Mouse (Mus musculus) stomach, embryonic 14.5 days (tissue): ENCODE measurements around the gene Tagln2. TPM values are rescaled to one million over a fixed set of nuclear protein-coding genes. Genes with fewer than 3 reads are reported as not detected.

Experiments used
- ATAC-seq: fragments of 200-750 bp; cut with Nextera tagmentation; 2 replicates; pipeline ENCODE4 v1.8.0; 2017; ENCODE audit warnings: low read depth, moderate TSS enrichment; ENCODE audit not compliant: insufficient number of reproducible peaks, insufficient read depth, low FRiP score
- H3K27ac ChIP-seq: fragments of 300-500 bp; sonication (generic); 2 replicates; pipeline ENCODE4 v1.5.1; 2014; ENCODE audit warnings: mild to moderate bottlenecking, low read length, moderate library complexity, mixed read lengths
- H3K27me3 ChIP-seq: fragments of 300-500 bp; sonication (generic); 2 replicates; pipeline ENCODE4 v1.6.1; 2014; ENCODE audit warnings: low read length, control low read depth, mixed read lengths; ENCODE audit not compliant: control insufficient read depth, insufficient read depth
- H3K36me3 ChIP-seq: fragments of 300-500 bp; sonication (generic); 2 replicates; pipeline ENCODE4 v1.6.1; 2014; ENCODE audit warnings: mild to moderate bottlenecking, control low read depth, low read length, moderate library complexity, mixed read lengths; ENCODE audit not compliant: control insufficient read depth, insufficient read depth
- H3K4me1 ChIP-seq: fragments of 300-500 bp; sonication (generic); 2 replicates; pipeline ENCODE4 v1.6.1; 2014; ENCODE audit warnings: low read length, control low read depth, mixed read lengths; ENCODE audit not compliant: control insufficient read depth, insufficient read depth
- H3K4me2 ChIP-seq: fragments of 300-500 bp; sonication (generic); replicated peaks from 2 replicates; pipeline ENCODE4 v1.6.1; 2014; ENCODE audit warnings: low read depth, low read length, control low read depth
- H3K4me3 ChIP-seq: fragments of 300-500 bp; sonication (generic); 2 replicates; pipeline ENCODE4 v1.5.1; 2014; ENCODE audit warnings: low read depth, low read length, control low read depth
- H3K9ac ChIP-seq: fragments of 300-500 bp; sonication (generic); replicated peaks from 2 replicates; pipeline ENCODE4 v1.6.1; 2014; ENCODE audit warnings: low read depth, mild to moderate bottlenecking, control low read depth, low read length, moderate library complexity, mixed read lengths
- H3K9me3 ChIP-seq: fragments of 300-500 bp; sonication (generic); 2 replicates; pipeline ENCODE4 v1.6.1; 2016; ENCODE audit warnings: low read depth, low read length, control low read depth; ENCODE audit not compliant: control insufficient read depth
- WGBS: fragments of 180-500 bp; shearing (Covaris S2); extraction: QIAGEN DNeasy Blood & Tissue Kit; methylation state at CpG from one replicate; pipeline ENCODE4 v1.1.7; 2014; 5-methylcytosine and 5-hydroxymethylcytosine counted together
- polyA plus RNA-seq: library from polyadenylated mRNA; unstranded; fragments of >200 nt; fragmentation: Nextera tagmentation; extraction: Ambion mirVana; gene quantifications from 2 replicates; pipeline ENCODE4 v1.2.1, GENCODE M21; 2014

Tagln2 gene
- polyA plus RNA-seq, 1 experiment from 2014 or later, result 196 TPM

DNA sequence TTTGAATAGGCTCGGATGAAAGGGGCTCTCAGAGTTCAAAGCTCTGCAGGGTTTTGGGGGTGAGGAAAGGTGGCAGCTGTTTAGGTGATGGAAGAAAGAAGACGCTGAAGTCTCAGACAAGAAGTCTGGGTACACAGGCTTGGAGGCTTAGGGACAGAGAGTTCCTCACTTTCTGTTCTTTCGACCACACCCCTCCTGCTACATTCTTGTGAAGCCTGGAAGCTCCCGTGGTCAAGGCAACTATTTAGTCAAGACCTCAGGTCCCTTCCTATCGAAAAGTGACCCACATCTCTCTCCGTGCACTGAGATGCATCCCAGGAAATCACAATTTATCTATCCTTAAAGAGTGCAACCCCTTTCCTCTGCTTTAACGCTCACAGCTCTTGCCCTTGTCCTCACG, 49.9 kb downstream of the Tagln2 start:
- Histone ChIP-seq H3K4me3 (peak overlapping the region; percentile 43), H3K4me1 (peaks cover 5% of the 10 kb centered on the region; the same call in 1 of the 2 replicates), H3K27ac (no peak overlapping the region), H3K9ac (0 out of 2 replicates have a peak overlapping the region, but pooled peaks have one; percentile 31), H3K36me3 (no peaks in the 10 kb centered on the region), H3K9me3 (no peaks in the 10 kb centered on the region), H3K4me2 (peak overlapping the region; percentile 66), H3K27me3 (no peaks in the 10 kb centered on the region)
- ATAC-seq, result no peak
- WGBS, result 8% methylated on average over 8 of the region's 8 CpGs

- H3K4me3 ChIP-seq, result peak overlapping the region; percentile 43
- H3K4me2 ChIP-seq, result peak overlapping the region; percentile 66
- no peak overlapping the region for H3K27ac ChIP-seq
- peak; percentile 90 for ATAC-seq
- no peaks in the 10 kb centered on the region for H3K27me3 ChIP-seq
- peaks cover 5% of the 10 kb centered on the region; the same call in 1 of the 2 replicates for H3K4me1 ChIP-seq
- H3K9ac ChIP-seq, result peak overlapping the region; percentile 31; the same call in 1 of the 2 replicates
- 0% methylated on average over 8 of the region's 8 CpGs for WGBS
- H3K9me3 ChIP-seq, result no peaks in the 10 kb centered on the region
- H3K36me3 ChIP-seq, result no peaks in the 10 kb centered on the region
These were observed 50.7 kb downstream of the Tagln2 start for GRCm38 (mm10) chr1:172550551-172550951.

DNA sequence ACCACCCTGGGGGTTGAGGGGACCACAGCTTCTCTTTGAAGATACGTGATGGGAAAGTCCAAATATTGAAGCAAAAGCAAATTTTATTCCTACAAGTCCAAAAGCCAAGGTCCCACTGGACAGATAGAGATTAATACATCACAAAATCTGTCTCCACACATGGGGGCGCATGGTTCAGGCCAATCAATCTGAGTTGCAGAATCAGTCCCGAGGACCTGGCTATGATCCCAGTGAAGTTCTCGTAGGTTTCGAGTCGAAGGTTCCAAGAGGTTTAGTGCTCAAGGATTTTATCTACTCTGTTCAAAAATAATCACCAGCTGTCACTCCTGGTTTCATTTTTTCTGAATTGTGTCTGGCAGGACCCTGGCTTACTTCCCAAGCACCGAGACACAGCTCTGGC, 51.2 kb downstream of the Tagln2 start:
- ATAC-seq, result no peak
- H3K36me3 ChIP-seq, result no peaks in the 10 kb centered on the region
- H3K27me3 ChIP-seq, result no peaks in the 10 kb centered on the region
- H3K4me2 ChIP-seq, result peak overlapping the region; percentile 66
- no peak overlapping the region for H3K9ac ChIP-seq
- H3K9me3 ChIP-seq, result no peaks in the 10 kb centered on the region
- 27% methylated on average over 7 of the region's 7 CpGs for WGBS
- peak overlapping the region; percentile 43 for H3K4me3 ChIP-seq
- H3K4me1 ChIP-seq, result peaks cover 5% of the 10 kb centered on the region; the same call in 1 of the 2 replicates
- H3K27ac ChIP-seq, result no peak overlapping the region

- Histone ChIP-seq H3K27me3 (no peaks in the 10 kb centered on the region), H3K36me3 (no peaks in the 10 kb centered on the region), H3K4me3 (no peak overlapping the region), H3K4me2 (no peak overlapping the region), H3K4me1 (peaks cover 5% of the 10 kb centered on the region; the same call in 1 of the 2 replicates), H3K9me3 (no peaks in the 10 kb centered on the region), H3K27ac (peak overlapping the region; percentile 48; the same call in 1 of the 2 replicates), H3K9ac (no peak overlapping the region)
- ATAC-seq, result no peak
- 46% methylated on average over 1 of the region's 1 CpGs for WGBS
These were observed 52.8 kb downstream of the Tagln2 start for GRCm38 (mm10) chr1:172552623-172553022.

GRCm38 (mm10) chr1:172555638-172556037, 55.8 kb downstream of the Tagln2 start, which contains the start of gene Vsig8:
Vsig8 (plus strand) TSS chr1:172555938.
- no peak within 1 kb of the TSS for H3K4me3 ChIP-seq
- WGBS, result 70% methylated on average over 11 of the region's 11 CpGs
- peaks cover 3% of the 10 kb centered on the region; the same call in 1 of the 2 replicates for H3K4me1 ChIP-seq
- H3K27ac ChIP-seq, result no peak within 1 kb of the TSS
- 0 out of 2 replicates have a peak, but pooled peaks cover 1% of the 10 kb centered on the region for H3K27me3 ChIP-seq
- H3K36me3 ChIP-seq, result no peaks in the 10 kb centered on the region
- no peak for ATAC-seq
- H3K9me3 ChIP-seq, result no peaks in the 10 kb centered on the region
- H3K9ac ChIP-seq, result no peak within 1 kb of the TSS
- H3K4me2 ChIP-seq, result no peak within 1 kb of the TSS

Other genes starting within 250 kb of the Tagln2 start
- gene Atp1a4, start 241.6 kb upstream of the Tagln2 start, polyA plus RNA-seq, result not detected in 2 replicates
- 36.3 and 38.4 TPM in 2 replicates for gene Igsf8, start 238.4 kb upstream of the Tagln2 start, polyA plus RNA-seq
- gene Atp1a2, start 202.0 kb upstream of the Tagln2 start, polyA plus RNA-seq, result 2.3 TPM in 2 replicates
- not detected in 2 replicates for gene Kcnj9, start 170.7 kb upstream of the Tagln2 start, polyA plus RNA-seq
- gene Kcnj10, start 158.8 kb upstream of the Tagln2 start, polyA plus RNA-seq, result 0.09 and 0.18 TPM in 2 replicates
- 9.7 and 10.5 TPM in 2 replicates for gene Pigm, start 123.5 kb upstream of the Tagln2 start, polyA plus RNA-seq
- gene Slamf9, start 24.7 kb upstream of the Tagln2 start, polyA plus RNA-seq, result 0.43 and 0.45 TPM in 2 replicates
- 41.5 and 48.1 TPM in 2 replicates for gene Igsf9, start 18.3 kb upstream of the Tagln2 start, polyA plus RNA-seq
- 1.9 and 2.9 TPM in 2 replicates for gene Cfap45, start 20.8 kb downstream of the Tagln2 start, polyA plus RNA-seq
- 1.0 and 1.2 TPM in 2 replicates for gene Vsig8, start 55.9 kb downstream of the Tagln2 start, polyA plus RNA-seq
- gene Slamf8, start 90.5 kb downstream of the Tagln2 start, polyA plus RNA-seq, result 0.45 TPM in 1 of 2 replicates, not detected in the other
- not detected in 2 replicates for gene Fcrl6, start 102.5 kb downstream of the Tagln2 start, polyA plus RNA-seq
- gene Dusp23, start 132.9 kb downstream of the Tagln2 start, polyA plus RNA-seq, result 12.3 and 15.3 TPM in 2 replicates
- 0.29 and 0.83 TPM in 2 replicates for gene Crp, start 198.0 kb downstream of the Tagln2 start, polyA plus RNA-seq